Mouse (Mus musculus): ENCODE results near the gene Mzf1. TPM values are rescaled to one million over a fixed set of nuclear protein-coding genes. Genes with fewer than 3 reads are reported as not detected.

Mzf1 gene
- polyA plus RNA-seq, 1 experiment: 0.03 TPM

DNA sequence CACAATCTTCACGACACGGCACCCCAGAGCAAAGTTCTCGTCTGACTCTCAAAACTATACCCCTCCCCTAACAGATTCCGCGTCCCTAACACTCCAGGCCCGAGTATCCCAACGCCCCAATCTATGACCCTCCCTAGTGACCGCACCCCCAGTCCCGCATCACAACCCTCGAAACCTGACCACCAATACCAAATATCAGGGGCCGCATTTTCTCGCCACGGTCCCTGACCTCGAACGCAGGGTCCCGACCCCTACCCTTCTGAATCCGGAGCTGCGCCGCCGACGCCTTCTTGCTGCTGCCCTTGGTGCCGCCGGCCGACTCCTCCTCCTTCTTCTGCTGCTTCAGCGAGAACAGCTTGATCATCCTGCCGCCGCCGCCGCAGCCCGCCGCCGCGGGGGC, 17.2 kb downstream of the Mzf1 start:
- Histone ChIP-seq H3K4me3 (replicated peaks) (peak overlapping the region; percentile 85), H3K9me3 (ENCODE audit: control insufficient read depth, low read length) (no peaks in the 10 kb centered on the region), H3K4me1 (ENCODE audit: control insufficient read depth) (peaks cover 60% of the 10 kb centered on the region), H3K27me3 (ENCODE audit: control insufficient read depth) (peaks cover 21% of the 10 kb centered on the region), H3K36me3 (ENCODE audit: control insufficient read depth) (peaks cover 42% of the 10 kb centered on the region)
- TF ChIP-seq TAL1 (IDR thresholded peaks at IDR 0.05; ENCODE audit: low read length) (no peak), GATA1 (IDR thresholded peaks at IDR 0.05; ENCODE audit: low read length) (no peak)

GRCm38 (mm10) chr7:13036806-13037205, 17.8 kb downstream of the Mzf1 start:
- peak overlapping the region; percentile 85 for H3K4me3 ChIP-seq (replicated peaks)
- no peaks in the 10 kb centered on the region for H3K9me3 ChIP-seq (ENCODE audit: control insufficient read depth, low read length)
- H3K4me1 ChIP-seq (ENCODE audit: control insufficient read depth): peaks cover 64% of the 10 kb centered on the region
- H3K27me3 ChIP-seq (ENCODE audit: control insufficient read depth): peaks cover 15% of the 10 kb centered on the region
- peaks cover 47% of the 10 kb centered on the region for H3K36me3 ChIP-seq (ENCODE audit: control insufficient read depth)
- TF ChIP-seq GATA1 (IDR thresholded peaks at IDR 0.05; ENCODE audit: low read length) (no peak), TAL1 (IDR thresholded peaks at IDR 0.05; ENCODE audit: low read length) (no peak)

GRCm38 (mm10) chr7:13035211-13035855, 19.2 kb downstream of the Mzf1 start:
- TF ChIP-seq GATA1 (IDR thresholded peaks at IDR 0.05; ENCODE audit: low read length) (no peak), TAL1 (IDR thresholded peaks at IDR 0.05; ENCODE audit: low read length) (no peak)
- Histone ChIP-seq H3K4me1 (ENCODE audit: control insufficient read depth) (peaks cover 64% of the 10 kb centered on the region), H3K36me3 (ENCODE audit: control insufficient read depth) (peaks cover 59% of the 10 kb centered on the region), H3K4me3 (replicated peaks) (peak overlapping the region; percentile 80), H3K9me3 (ENCODE audit: control insufficient read depth, low read length) (no peaks in the 10 kb centered on the region), H3K27me3 (ENCODE audit: control insufficient read depth) (peaks cover under 1% of the 10 kb centered on the region; the same call in 1 of the 2 replicates)

DNA sequence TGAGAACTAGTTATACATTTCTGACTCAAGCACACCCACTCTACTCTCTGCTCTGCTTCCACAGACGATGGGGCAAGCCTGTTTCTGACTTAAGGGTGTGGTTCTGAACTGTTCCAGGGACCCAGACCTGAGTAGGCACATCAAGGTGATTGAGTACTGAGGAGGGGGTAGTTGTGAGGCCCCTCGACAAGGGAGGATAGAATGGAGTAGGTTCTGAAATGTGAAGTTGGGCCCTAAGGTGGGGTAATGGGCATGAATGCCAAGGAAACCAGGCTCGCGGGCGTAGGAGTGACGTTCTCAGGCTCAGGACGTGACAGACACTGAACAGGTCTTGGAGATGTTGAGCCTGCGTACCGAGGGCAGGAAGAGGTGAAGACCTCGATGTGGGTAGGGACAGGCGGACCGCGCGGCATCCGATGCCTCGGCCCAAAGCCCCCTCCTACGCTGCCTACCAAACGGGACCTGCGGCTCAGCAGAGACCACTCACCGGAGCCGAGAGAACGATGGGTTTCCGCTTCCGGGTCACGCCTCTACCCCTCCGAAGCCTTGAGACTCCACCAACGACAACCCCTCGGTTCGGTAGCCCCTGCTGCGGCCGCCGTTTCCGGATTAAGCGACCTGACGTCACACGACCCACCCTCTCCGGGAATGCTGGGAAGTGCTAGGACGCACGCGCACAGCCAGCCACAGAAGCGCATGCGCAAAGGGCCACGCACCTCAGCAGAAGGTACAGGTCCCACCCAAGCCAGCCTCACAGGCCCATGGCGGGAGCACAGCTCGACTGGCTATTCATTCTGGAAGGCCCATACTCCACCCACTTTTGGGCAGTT, 20.2 kb downstream of the Mzf1 start, which contains the start of gene Chmp2a:
TSS of gene Chmp2a (minus strand) at position 660 of the 830 bp plus-strand sequence.
- peak within 1 kb of the TSS; percentile 80 for H3K4me3 ChIP-seq (replicated peaks)
- no peaks in the 10 kb centered on the region for H3K9me3 ChIP-seq (ENCODE audit: control insufficient read depth, low read length)
- TF ChIP-seq GATA1 (IDR thresholded peaks at IDR 0.05; ENCODE audit: low read length): no peak
- TF ChIP-seq TAL1 (IDR thresholded peaks at IDR 0.05; ENCODE audit: low read length): no peak
- H3K27me3 ChIP-seq (ENCODE audit: control insufficient read depth): no peaks in the 10 kb centered on the region
- peaks cover 69% of the 10 kb centered on the region for H3K36me3 ChIP-seq (ENCODE audit: control insufficient read depth)
- H3K4me1 ChIP-seq (ENCODE audit: control insufficient read depth): peaks cover 62% of the 10 kb centered on the region

- Histone ChIP-seq H3K4me3 (replicated peaks) (peak overlapping the region; percentile 80), H3K9me3 (ENCODE audit: control insufficient read depth, low read length) (no peaks in the 10 kb centered on the region), H3K4me1 (ENCODE audit: control insufficient read depth) (peaks cover 54% of the 10 kb centered on the region), H3K36me3 (ENCODE audit: control insufficient read depth) (peaks cover 77% of the 10 kb centered on the region), H3K27me3 (ENCODE audit: control insufficient read depth) (no peaks in the 10 kb centered on the region)
- TF ChIP-seq GATA1 (IDR thresholded peaks at IDR 0.05; ENCODE audit: low read length): no peak
- no peak for TF ChIP-seq TAL1 (IDR thresholded peaks at IDR 0.05; ENCODE audit: low read length)
Observed at GRCm38 (mm10) chr7:13033451-13034147, 21.0 kb downstream of the Mzf1 start.

GRCm38 (mm10) chr7:13032541-13032940, 22.0 kb downstream of the Mzf1 start:
- H3K27me3 ChIP-seq (ENCODE audit: control insufficient read depth): no peaks in the 10 kb centered on the region
- peaks cover 87% of the 10 kb centered on the region for H3K36me3 ChIP-seq (ENCODE audit: control insufficient read depth)
- H3K9me3 ChIP-seq (ENCODE audit: control insufficient read depth, low read length): no peaks in the 10 kb centered on the region
- TF ChIP-seq GATA1 (IDR thresholded peaks at IDR 0.05; ENCODE audit: low read length) (no peak), TAL1 (IDR thresholded peaks at IDR 0.05; ENCODE audit: low read length) (no peak)
- H3K4me3 ChIP-seq (replicated peaks): no peak overlapping the region
- peaks cover 51% of the 10 kb centered on the region for H3K4me1 ChIP-seq (ENCODE audit: control insufficient read depth)

DNA sequence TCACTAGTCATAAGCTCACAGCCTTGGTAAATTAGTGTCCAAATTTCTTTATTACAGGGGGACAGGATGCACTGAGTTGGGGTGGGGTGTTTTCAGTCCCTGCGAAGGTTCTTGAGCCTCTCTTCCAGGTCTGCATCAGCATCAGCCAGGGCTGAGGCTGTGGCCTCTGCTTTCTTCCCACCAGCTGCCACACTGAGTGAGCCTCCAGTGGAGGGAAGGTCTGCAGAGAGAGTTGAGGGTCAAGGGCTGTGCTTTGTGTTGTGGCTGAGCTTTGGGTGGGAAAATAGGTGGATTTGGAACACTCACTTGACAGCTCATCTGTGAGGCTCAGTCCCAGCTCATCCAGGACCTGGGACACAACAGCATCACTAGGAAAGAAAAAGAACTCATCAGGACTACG, 22.6 kb downstream of the Mzf1 start:
- H3K4me3 ChIP-seq (replicated peaks): no peak overlapping the region
- H3K27me3 ChIP-seq (ENCODE audit: control insufficient read depth): no peaks in the 10 kb centered on the region
- no peaks in the 10 kb centered on the region for H3K9me3 ChIP-seq (ENCODE audit: control insufficient read depth, low read length)
- peaks cover 93% of the 10 kb centered on the region for H3K36me3 ChIP-seq (ENCODE audit: control insufficient read depth)
- TF ChIP-seq TAL1 (IDR thresholded peaks at IDR 0.05; ENCODE audit: low read length) (no peak), GATA1 (IDR thresholded peaks at IDR 0.05; ENCODE audit: low read length) (no peak)
- H3K4me1 ChIP-seq (ENCODE audit: control insufficient read depth): peaks cover 49% of the 10 kb centered on the region

GRCm38 (mm10) chr7:13031069-13031468, 23.5 kb downstream of the Mzf1 start:
- Histone ChIP-seq H3K9me3 (ENCODE audit: control insufficient read depth, low read length) (no peaks in the 10 kb centered on the region), H3K36me3 (ENCODE audit: control insufficient read depth) (peaks cover 95% of the 10 kb centered on the region), H3K27me3 (ENCODE audit: control insufficient read depth) (no peaks in the 10 kb centered on the region), H3K4me1 (ENCODE audit: control insufficient read depth) (peaks cover 47% of the 10 kb centered on the region), H3K4me3 (replicated peaks) (no peak overlapping the region)
- TF ChIP-seq GATA1 (IDR thresholded peaks at IDR 0.05; ENCODE audit: low read length) (no peak), TAL1 (IDR thresholded peaks at IDR 0.05; ENCODE audit: low read length) (no peak)

GRCm38 (mm10) chr7:13028986-13029385, 25.6 kb downstream of the Mzf1 start:
- H3K9me3 ChIP-seq (ENCODE audit: control insufficient read depth, low read length): no peaks in the 10 kb centered on the region
- peaks cover 90% of the 10 kb centered on the region for H3K36me3 ChIP-seq (ENCODE audit: control insufficient read depth)
- TF ChIP-seq TAL1 (IDR thresholded peaks at IDR 0.05; ENCODE audit: low read length): no peak
- peaks cover 43% of the 10 kb centered on the region for H3K4me1 ChIP-seq (ENCODE audit: control insufficient read depth)
- no peak overlapping the region for H3K4me3 ChIP-seq (replicated peaks)
- no peaks in the 10 kb centered on the region for H3K27me3 ChIP-seq (ENCODE audit: control insufficient read depth)

Measured in erythroblast, embryonic 14.5 days (primary cell).